Mouse (Mus musculus) erythroblast, embryonic 14.5 days (primary cell): Measurements from ENCODE around the gene Gm49403. TPM values are rescaled to one million over a fixed set of nuclear protein-coding genes. Genes with fewer than 3 reads are reported as not detected.

Source experiments
- H3K27me3 ChIP-seq: 2 replicates; pipeline ENCODE4 v1.6.1; 2012; ENCODE audit warnings: inconsistent platforms; ENCODE audit not compliant: control insufficient read depth
- H3K36me3 ChIP-seq: 2 replicates; pipeline ENCODE4 v1.6.1; 2012; ENCODE audit warnings: mild to moderate bottlenecking, inconsistent platforms; ENCODE audit not compliant: control insufficient read depth
- H3K4me1 ChIP-seq: 2 replicates; pipeline ENCODE4 v1.6.1; 2012; ENCODE audit warnings: inconsistent platforms; ENCODE audit not compliant: control insufficient read depth
- H3K4me3 ChIP-seq: replicated peaks from 2 replicates; pipeline ENCODE3; 2012; ENCODE audit warnings: moderate library complexity, mild to moderate bottlenecking, inconsistent platforms
- H3K9me3 ChIP-seq: 2 replicates; pipeline ENCODE4 v1.6.1; 2012; ENCODE audit warnings: low read length, inconsistent platforms, mixed read lengths; ENCODE audit not compliant: control insufficient read depth
- GATA1 ChIP-seq: IDR thresholded peaks from 2 replicates; pipeline ENCODE4 v1.6.1; 2012; ENCODE audit warnings: low read length, inconsistent platforms, mixed read lengths
- TAL1 ChIP-seq: IDR thresholded peaks from 3 replicates; pipeline ENCODE4 v1.6.1; 2012; ENCODE audit warnings: low read length, inconsistent platforms, mixed read lengths
- polyA plus RNA-seq: library from polyadenylated mRNA; stranded (reverse); fragments of >175 nt; gene quantifications from 2 replicates; pipeline ENCODE4 v1.2.3, GENCODE M21; 2012

Gene Gm49403
- polyA plus RNA-seq, 1 experiment: not detected

- no peaks in the 10 kb centered on the region for H3K9me3 ChIP-seq
- peaks cover 64% of the 10 kb centered on the region for H3K36me3 ChIP-seq
- peaks cover 76% of the 10 kb centered on the region for H3K4me1 ChIP-seq
- TF ChIP-seq GATA1: no peak
- TF ChIP-seq TAL1: no peak
- no peak overlapping the region for H3K4me3 ChIP-seq
- no peaks in the 10 kb centered on the region for H3K27me3 ChIP-seq
These were observed 44.3 kb downstream of the Gm49403 start for GRCm38 (mm10) chr19:8927891-8928525.

- H3K4me3 ChIP-seq: peak overlapping the region; percentile 84
- peaks cover 70% of the 10 kb centered on the region for H3K4me1 ChIP-seq
- no peaks in the 10 kb centered on the region for H3K27me3 ChIP-seq
- no peak for TF ChIP-seq TAL1
- H3K9me3 ChIP-seq: no peaks in the 10 kb centered on the region
- H3K36me3 ChIP-seq: peaks cover 64% of the 10 kb centered on the region
These were observed 45.0 kb downstream of the Gm49403 start for GRCm38 (mm10) chr19:8928689-8929223.

- Histone ChIP-seq H3K4me3 (peak within 1 kb of the TSS; percentile 84), H3K36me3 (peaks cover 67% of the 10 kb centered on the region), H3K27me3 (no peaks in the 10 kb centered on the region), H3K9me3 (no peaks in the 10 kb centered on the region), H3K4me1 (peaks cover 68% of the 10 kb centered on the region)
- TF ChIP-seq GATA1 (no peak), TAL1 (no peak)
These were observed 45.7 kb downstream of the Gm49403 start, which contains the start of the genes Rom1 and Eml3 for GRCm38 (mm10) chr19:8929224-8930088. Rom1 (minus strand) TSS chr19:8929356. Eml3 (plus strand) TSS chr19:8929552.

GRCm38 (mm10) chr19:8930117-8930516, 46.4 kb downstream of the Gm49403 start:
- TF ChIP-seq TAL1 (no peak), GATA1 (no peak)
- no peaks in the 10 kb centered on the region for H3K9me3 ChIP-seq
- H3K4me3 ChIP-seq: peak overlapping the region; percentile 84
- H3K4me1 ChIP-seq: peaks cover 65% of the 10 kb centered on the region
- no peaks in the 10 kb centered on the region for H3K27me3 ChIP-seq
- H3K36me3 ChIP-seq: peaks cover 70% of the 10 kb centered on the region

- Histone ChIP-seq H3K27me3 (no peaks in the 10 kb centered on the region), H3K4me3 (peak overlapping the region; percentile 84), H3K4me1 (peaks cover 59% of the 10 kb centered on the region), H3K9me3 (no peaks in the 10 kb centered on the region), H3K36me3 (peaks cover 70% of the 10 kb centered on the region)
- no peak for TF ChIP-seq TAL1
- TF ChIP-seq GATA1: no peak
These were observed 47.0 kb downstream of the Gm49403 start for GRCm38 (mm10) chr19:8930771-8931170.

- no peak for TF ChIP-seq TAL1
- TF ChIP-seq GATA1: no peak
- Histone ChIP-seq H3K9me3 (no peaks in the 10 kb centered on the region), H3K4me1 (peaks cover 34% of the 10 kb centered on the region)
These were observed 53.0 kb downstream of the Gm49403 start for GRCm38 (mm10) chr19:8936736-8937135.

More at GRCm38 (mm10) chr19:8936736-8937135, 53.0 kb downstream of the Gm49403 start:
- H3K4me3 ChIP-seq: no peak overlapping the region
- peaks cover 77% of the 10 kb centered on the region for H3K36me3 ChIP-seq
- H3K27me3 ChIP-seq: no peaks in the 10 kb centered on the region

Other genes with a start within 250 kb of the Gm49403 start
- 0.01 TPM in 1 of 2 replicates, not detected in the other for gene Chrm1, start 220.1 kb upstream of the Gm49403 start, polyA plus RNA-seq
- 33.5 and 37.4 TPM in 2 replicates for gene Slc3a2, start 160.6 kb upstream of the Gm49403 start, polyA plus RNA-seq
- gene Wdr74, start 148.1 kb upstream of the Gm49403 start, polyA plus RNA-seq: 1.7 and 2.5 TPM in 2 replicates
- gene 1700092M07Rik, start 143.2 kb upstream of the Gm49403 start, polyA plus RNA-seq: not detected in 2 replicates
- 3.3 and 3.6 TPM in 2 replicates for gene Stx5a, start 142.5 kb upstream of the Gm49403 start, polyA plus RNA-seq
- gene Nxf1, start 126.9 kb upstream of the Gm49403 start, polyA plus RNA-seq: 2.9 and 3.0 TPM in 2 replicates
- 4.9 and 5.0 TPM in 2 replicates for gene Tmem223, start 112.9 kb upstream of the Gm49403 start, polyA plus RNA-seq
- 10.3 and 14.4 TPM in 2 replicates for gene Tmem179b, start 109.5 kb upstream of the Gm49403 start, polyA plus RNA-seq
- gene Taf6l, start 97.5 kb upstream of the Gm49403 start, polyA plus RNA-seq: 4.1 and 4.7 TPM in 2 replicates
- 0.36 and 0.84 TPM in 2 replicates for gene Polr2g, start 85.4 kb upstream of the Gm49403 start, polyA plus RNA-seq
- gene Zbtb3, start 81.4 kb upstream of the Gm49403 start, polyA plus RNA-seq: 0.06 and 0.07 TPM in 2 replicates
- 0.24 TPM in 2 replicates for gene Ttc9c, start 64.6 kb upstream of the Gm49403 start, polyA plus RNA-seq
- gene Hnrnpul2, start 63.9 kb upstream of the Gm49403 start, polyA plus RNA-seq: 8.6 and 10.2 TPM in 2 replicates
- gene AC129217.1, start 54.2 kb upstream of the Gm49403 start, polyA plus RNA-seq: 0.10 TPM in 1 of 2 replicates, not detected in the other
- 4.6 and 6.4 TPM in 2 replicates for gene Bscl2, start 46.5 kb upstream of the Gm49403 start, polyA plus RNA-seq
- not detected in 2 replicates for gene Gng3, start 44.7 kb upstream of the Gm49403 start, polyA plus RNA-seq
- not detected in 2 replicates for gene Lrrn4cl, start 33.2 kb upstream of the Gm49403 start, polyA plus RNA-seq
- gene Ubxn1, start 12.4 kb upstream of the Gm49403 start, polyA plus RNA-seq: 19.4 and 19.7 TPM in 2 replicates
- gene Uqcc3, start 3.0 kb upstream of the Gm49403 start, polyA plus RNA-seq: 3.7 and 3.8 TPM in 2 replicates
- gene Lbhd1, start 198 bp upstream of the Gm49403 start, polyA plus RNA-seq: 0.01 and 0.03 TPM in 2 replicates
- gene 1810009A15Rik, start 4.9 kb downstream of the Gm49403 start, polyA plus RNA-seq: 6.6 and 7.7 TPM in 2 replicates
- not detected in 2 replicates for gene Gm49416, start 5.0 kb downstream of the Gm49403 start, polyA plus RNA-seq
- gene Ints5, start 9.1 kb downstream of the Gm49403 start, polyA plus RNA-seq: 3.1 and 3.7 TPM in 2 replicates
- gene Ganab, start 14.1 kb downstream of the Gm49403 start, polyA plus RNA-seq: 1.9 and 2.5 TPM in 2 replicates
- gene B3gat3, start 36.4 kb downstream of the Gm49403 start, polyA plus RNA-seq: 15.8 and 16.4 TPM in 2 replicates
- 0.42 and 0.57 TPM in 2 replicates for gene Rom1, start 45.4 kb downstream of the Gm49403 start, polyA plus RNA-seq
- 1.3 and 1.4 TPM in 2 replicates for gene Eml3, start 45.6 kb downstream of the Gm49403 start, polyA plus RNA-seq
- 2.2 and 3.4 TPM in 2 replicates for gene Mta2, start 57.9 kb downstream of the Gm49403 start, polyA plus RNA-seq
- 1.6 TPM in 2 replicates for gene Tut1, start 69.9 kb downstream of the Gm49403 start, polyA plus RNA-seq
- gene Eef1g, start 83.1 kb downstream of the Gm49403 start, polyA plus RNA-seq: 5.4 and 8.2 TPM in 2 replicates
- 0.01 and 0.05 TPM in 2 replicates for gene Ahnak, start 105.4 kb downstream of the Gm49403 start, polyA plus RNA-seq
- gene Scgb1a1, start 204.0 kb downstream of the Gm49403 start, polyA plus RNA-seq: not detected in 2 replicates